Mouse (Mus musculus) skeletal muscle tissue, adult 2 months (tissue): ENCODE data around the gene Prdm5.
A peak's percentile ranks its signal among the peaks of the same experiment; 100 is the strongest.

ENCODE experiments used
- DNase-seq: peaks from one replicate; pipeline ENCODE4 v3.0.0-alpha.2; 2012; ENCODE audit warnings: low read depth, low spot score

The Prdm5 gene

GRCm38 (mm10) chr6:65778861-65779688, at the start of gene Prdm5:
Gene Prdm5 (plus strand): TSS chr6:65778988.
- DNase-seq = peak; percentile 9

GRCm38 (mm10) chr6:65739442-65739841, 39.3 kb upstream of the Prdm5 start:
- DNase-seq = no peak

GRCm38 (mm10) chr6:65743144-65743870, 35.5 kb upstream of the Prdm5 start:
- no peak for DNase-seq

DNA sequence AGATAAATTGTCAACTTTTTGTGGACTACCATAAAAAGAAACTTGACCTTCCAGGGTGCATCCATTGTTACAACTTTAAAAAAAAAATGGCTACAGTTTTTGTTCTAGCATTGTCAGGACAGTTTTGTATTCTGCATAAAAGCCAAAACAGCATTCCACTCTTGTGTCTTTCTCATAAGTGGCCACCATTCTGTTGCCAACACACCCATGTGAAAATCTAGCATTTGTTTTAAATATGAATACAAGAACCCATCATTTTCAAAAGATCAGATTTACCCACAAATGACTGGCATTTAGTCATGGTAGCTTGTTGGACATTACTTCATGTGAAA, 35.0 kb upstream of the Prdm5 start:
- no peak for DNase-seq

DNA sequence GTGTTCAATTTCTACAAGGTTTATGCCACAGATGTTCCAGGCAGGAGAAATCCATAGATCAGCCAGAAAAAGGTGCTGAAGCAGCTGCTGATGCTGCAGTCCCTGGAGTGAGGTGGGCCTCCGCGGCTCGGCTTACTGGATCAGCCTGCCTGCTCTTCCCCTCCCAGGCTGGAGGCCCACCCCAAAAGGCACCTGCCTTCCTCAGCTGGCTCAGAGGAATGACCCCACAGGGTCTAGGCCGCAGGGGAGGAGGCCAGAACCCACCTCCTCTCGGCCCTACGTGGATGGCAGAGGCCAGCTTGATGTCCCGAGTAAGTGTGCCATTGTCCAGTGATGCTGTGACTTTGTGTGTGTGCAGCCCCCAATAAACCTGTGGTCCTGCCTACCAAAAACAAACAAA, 20.6 kb upstream of the Prdm5 start:
- no peak for DNase-seq

- no peak for DNase-seq
Observed at GRCm38 (mm10) chr6:65759174-65759573, 19.6 kb upstream of the Prdm5 start.

GRCm38 (mm10) chr6:65760073-65760472, 18.7 kb upstream of the Prdm5 start:
- no peak for DNase-seq

GRCm38 (mm10) chr6:65764459-65764858, 14.3 kb upstream of the Prdm5 start:
- no peak for DNase-seq

- DNase-seq = no peak
Observed at GRCm38 (mm10) chr6:65765057-65765456, 13.7 kb upstream of the Prdm5 start.

DNA sequence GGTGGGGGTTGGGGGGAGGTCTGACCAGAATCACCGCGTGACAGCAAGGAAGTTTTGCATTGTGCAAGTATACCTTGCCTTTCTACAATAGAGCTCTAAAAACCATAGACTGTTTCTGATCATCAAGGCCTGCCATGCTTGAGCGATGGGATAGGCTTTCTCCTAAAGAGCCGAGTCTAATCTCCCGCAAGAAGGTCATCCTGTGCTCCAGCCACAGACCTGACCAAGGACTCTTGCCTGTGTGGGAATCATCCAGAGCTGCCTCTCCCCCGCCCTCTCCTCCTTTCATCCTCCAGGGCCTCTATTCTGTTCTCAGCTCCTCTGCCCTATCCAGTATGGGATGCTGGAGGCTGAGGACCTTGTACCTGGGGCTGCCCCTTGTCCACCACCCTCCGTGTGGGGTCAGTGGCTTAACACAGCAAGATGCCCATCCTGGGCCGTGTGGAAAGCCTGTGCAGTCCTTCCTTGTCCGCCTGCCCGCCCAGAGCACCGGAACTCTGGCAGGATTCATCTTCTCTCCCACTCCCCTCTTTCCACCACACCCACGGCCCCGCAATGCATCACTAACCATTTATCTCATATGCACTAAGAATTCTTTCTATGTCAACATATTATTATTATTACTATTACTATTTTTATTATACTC, 12.9 kb upstream of the Prdm5 start:
- no peak for DNase-seq

DNA sequence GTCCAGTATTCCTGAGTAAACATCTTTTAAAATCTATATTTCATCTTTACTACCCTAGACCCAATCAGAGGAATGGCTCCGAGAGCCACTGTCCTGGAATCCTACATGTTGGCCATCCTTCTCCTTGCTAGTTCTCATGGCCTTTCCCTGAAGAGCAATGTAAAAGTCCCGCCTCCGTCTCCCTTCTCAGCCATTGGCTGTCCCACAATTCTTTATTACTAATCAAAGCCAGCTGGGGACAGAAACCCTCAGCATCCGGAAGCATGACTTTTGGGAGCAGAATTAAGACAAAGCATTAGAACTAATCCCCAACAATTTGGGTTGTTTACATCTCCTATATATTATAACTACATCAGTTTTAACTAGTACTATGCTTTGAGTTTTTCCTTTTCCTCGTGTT, 10.9 kb upstream of the Prdm5 start:
- no peak for DNase-seq

- DNase-seq = no peak
Observed at GRCm38 (mm10) chr6:65773566-65773965, 5.2 kb upstream of the Prdm5 start.

DNA sequence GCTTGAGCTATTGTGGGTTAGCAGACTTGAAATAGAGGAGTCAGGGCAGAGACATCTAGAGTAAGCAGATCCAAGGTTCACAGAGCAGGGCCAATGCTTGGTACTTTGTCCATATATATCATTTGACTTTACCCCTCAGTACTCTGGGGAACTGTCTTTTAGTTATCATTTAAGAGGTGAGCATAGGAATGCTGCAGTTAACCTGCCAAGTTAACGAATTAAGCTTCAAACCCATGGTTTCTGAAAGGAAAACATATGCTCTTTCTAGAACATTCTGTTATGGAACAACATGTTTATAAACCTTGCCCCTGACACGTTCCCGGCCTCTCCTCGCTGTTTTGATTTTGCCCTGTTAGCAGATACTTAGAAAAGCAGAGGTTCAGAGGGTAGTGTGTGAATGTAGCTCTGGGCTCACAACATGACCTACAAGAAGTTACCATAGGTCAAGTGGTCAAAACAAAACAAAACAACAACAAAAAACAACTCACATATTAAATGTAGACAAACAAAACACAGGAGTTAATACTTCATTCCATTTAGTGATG, 973 bp downstream of the Prdm5 start:
- DNase-seq = no peak

DNA sequence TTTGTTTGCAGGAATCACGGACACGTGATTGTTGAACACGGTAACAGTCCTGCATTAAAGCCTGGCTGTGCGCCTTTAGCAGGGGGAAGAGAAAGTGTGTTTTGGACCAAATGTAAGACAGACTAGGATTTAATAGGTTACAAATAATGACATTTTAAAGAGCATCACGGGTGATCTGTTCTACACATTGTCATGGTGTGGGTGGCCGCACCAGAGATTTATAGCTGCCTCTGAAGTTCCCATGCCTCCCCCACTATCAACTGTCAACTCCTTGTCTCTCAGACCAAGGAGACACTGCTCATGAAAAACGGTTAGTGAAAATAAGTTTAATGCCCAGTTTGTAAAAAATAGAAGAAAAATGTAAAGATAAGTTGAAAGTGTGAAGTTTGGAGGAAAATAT, 2.7 kb downstream of the Prdm5 start:
- no peak for DNase-seq

DNA sequence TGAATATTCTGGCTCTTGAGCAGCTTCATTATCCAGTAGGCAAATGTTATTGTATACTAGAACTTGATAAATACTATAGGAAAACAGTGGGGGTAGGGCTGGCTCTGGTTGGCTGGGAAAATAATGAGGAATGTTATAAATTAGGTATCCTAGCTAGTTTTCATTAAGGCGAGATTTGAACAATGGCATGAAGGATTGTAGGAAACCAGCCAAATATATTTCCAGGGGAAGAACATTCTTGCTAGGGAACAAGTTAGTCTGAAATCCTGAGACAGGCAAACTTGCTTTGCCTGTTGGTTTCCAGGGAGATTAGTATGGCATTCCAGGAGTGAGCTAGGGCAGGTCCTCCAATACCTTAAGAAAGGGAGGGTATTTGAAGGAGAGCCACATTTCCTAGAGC, 4.9 kb downstream of the Prdm5 start:
- DNase-seq = no peak

- no peak for DNase-seq
Observed at GRCm38 (mm10) chr6:65792923-65793322, 14.1 kb downstream of the Prdm5 start.

GRCm38 (mm10) chr6:65796552-65796951, 17.8 kb downstream of the Prdm5 start:
- DNase-seq = no peak

GRCm38 (mm10) chr6:65797276-65797675, 18.5 kb downstream of the Prdm5 start:
- no peak for DNase-seq

- DNase-seq = no peak
Observed at GRCm38 (mm10) chr6:65798390-65798789, 19.6 kb downstream of the Prdm5 start.

- DNase-seq = no peak
Observed at GRCm38 (mm10) chr6:65811685-65812084, 32.9 kb downstream of the Prdm5 start.

DNA sequence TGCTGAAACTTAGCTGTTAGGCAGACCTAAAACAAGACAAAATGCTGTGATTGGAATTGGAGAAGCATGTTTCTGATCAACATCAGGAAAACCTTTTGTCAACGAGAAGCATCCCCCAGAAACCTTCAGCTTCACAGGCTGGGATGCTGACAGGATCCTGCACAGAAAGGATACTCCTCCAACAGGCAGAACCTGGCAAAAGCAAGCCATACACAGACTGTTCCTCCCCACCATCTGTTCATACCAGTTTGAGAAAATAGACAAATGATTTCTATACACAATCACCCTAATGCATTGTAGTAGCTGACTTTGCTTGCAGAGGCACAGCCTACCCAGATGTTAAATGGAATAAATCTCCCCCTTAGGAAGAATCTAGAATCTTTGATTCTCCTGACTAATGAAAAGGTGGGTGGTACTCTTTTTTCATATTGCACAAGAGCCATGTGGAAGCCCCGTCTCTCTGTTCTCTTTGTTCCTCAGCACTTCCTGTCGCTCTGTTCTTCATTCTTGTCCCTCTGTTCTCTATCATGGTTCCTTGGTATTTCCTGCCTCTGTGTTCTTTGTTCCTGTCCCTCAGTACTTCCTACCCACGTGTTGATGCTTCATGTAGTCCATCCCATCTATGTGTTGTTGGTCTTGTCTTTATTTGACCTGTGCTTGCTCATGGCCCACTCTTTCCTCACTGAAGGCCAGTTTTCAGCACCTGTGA, 39.4 kb downstream of the Prdm5 start:
- no peak for DNase-seq

DNA sequence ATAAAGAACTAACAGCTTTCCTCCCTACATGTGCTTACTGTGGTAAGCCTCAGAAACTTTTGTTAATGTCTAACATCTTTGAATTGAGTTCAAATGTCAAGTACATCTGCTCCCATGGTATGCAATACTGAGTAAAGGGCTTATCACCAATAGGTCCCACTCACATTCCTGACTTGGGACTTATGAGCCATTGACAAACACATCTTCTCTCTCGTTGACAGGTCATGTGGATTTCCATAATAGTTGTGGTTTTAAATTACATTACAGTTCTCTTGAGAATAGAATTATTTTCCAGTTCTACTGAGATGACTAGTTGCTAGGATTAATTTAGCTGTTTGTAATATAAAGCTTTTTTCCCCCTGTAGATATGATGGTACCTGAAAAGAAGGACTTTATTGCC, 49.9 kb downstream of the Prdm5 start:
- no peak for DNase-seq
